In genomic region chr17:56464817-56465216, GRCm38 (mm10) we compare ENCODE assay signal across 20 mouse cellular contexts. TPM values are rescaled to one million over a fixed set of nuclear protein-coding genes. Genes with fewer than 3 reads are reported as not detected.
DNase-seq lines count a peak whose midpoint lies in the region; ATAC-seq and TF ChIP-seq lines count a peak whose summit lies in the region.
"Had no signal": no experiment of that assay in that cellular context is flagged by ENCODE, and none has a peak within 500 bp of the region (broad histone marks: within the 10 kb centered on the region; RNA-seq: fewer than 3 reads in every experiment).

No protein-coding gene starts in this region.

- H3K9me3 ChIP-seq in embryonic facial prominence, embryonic 14.5 days (ENCODE audit: control insufficient read depth, low read length) = no peaks in the 10 kb centered on the region
- no peaks in the 10 kb centered on the region for H3K9me3 ChIP-seq in limb, embryonic 12.5 days

- TF ChIP-seq CTCF in layer of hippocampus, adult 2 months (conservative IDR thresholded peaks at IDR 0.05) = no peak

- WGBS in embryonic facial prominence, embryonic 14.5 days = 58% methylated on average over 4 of the region's 7 CpGs
- WGBS in limb, embryonic 12.5 days = 86% methylated on average over 7 of the region's 7 CpGs

- H3K4me2 ChIP-seq in embryonic facial prominence, embryonic 14.5 days (ENCODE audit: low read depth, low read length) = no peak overlapping the region
- H3K4me2 ChIP-seq in limb, embryonic 12.5 days = no peak overlapping the region

- peak overlapping the region; percentile 23; the same call in 1 of the 2 replicates for H3K9ac ChIP-seq in embryonic facial prominence, embryonic 14.5 days (ENCODE audit: low read depth, low read length)
- no peak overlapping the region for H3K9ac ChIP-seq in limb, embryonic 12.5 days (replicated peaks)

- H3K27me3 ChIP-seq in embryonic facial prominence, embryonic 14.5 days (replicated peaks; ENCODE audit: control insufficient read depth, insufficient read depth, low read length) = no peaks in the 10 kb centered on the region
- H3K27me3 ChIP-seq in limb, embryonic 12.5 days = no peaks in the 10 kb centered on the region; the same call in 1 of the 2 replicates

- ATAC-seq in embryonic facial prominence, embryonic 14.5 days (ENCODE audit: low read depth) = no peak
- ATAC-seq in limb, embryonic 12.5 days (ENCODE audit: insufficient number of reproducible peaks, insufficient read depth, low FRiP score, low TSS enrichment, low read depth) = no peak

- no peaks in the 10 kb centered on the region for H3K36me3 ChIP-seq in embryonic facial prominence, embryonic 14.5 days (ENCODE audit: control insufficient read depth, insufficient read depth, low read length)
- peaks cover 10% of the 10 kb centered on the region; the same call in 1 of the 2 replicates for H3K36me3 ChIP-seq in limb, embryonic 12.5 days

- peaks cover 52% of the 10 kb centered on the region for H3K4me1 ChIP-seq in embryonic facial prominence, embryonic 14.5 days (ENCODE audit: control insufficient read depth, insufficient read depth, low read length)
- peaks cover 61% of the 10 kb centered on the region for H3K4me1 ChIP-seq in limb, embryonic 12.5 days (replicated peaks)

- peak overlapping the region; percentile 36 for H3K27ac ChIP-seq in layer of hippocampus, adult 2 months
- H3K27ac ChIP-seq in embryonic facial prominence, embryonic 14.5 days (replicated peaks; ENCODE audit: low read depth, low read length) = no peak overlapping the region
- H3K27ac ChIP-seq in limb, embryonic 12.5 days = 0 out of 2 replicates have a peak overlapping the region, but pooled peaks have one; percentile 50
- H3K27ac ChIP-seq: heart, adult 2 months; left cerebral cortex, adult 2 months had no signal

- no peak overlapping the region for H3K4me3 ChIP-seq in layer of hippocampus, adult 2 months
- H3K4me3 ChIP-seq in embryonic facial prominence, embryonic 14.5 days (ENCODE audit: low read depth, low read length) = no peak overlapping the region
- no peak overlapping the region for H3K4me3 ChIP-seq in limb, embryonic 12.5 days (replicated peaks)
- H3K4me3 ChIP-seq: erythroblast, embryonic 14.5 days; heart, adult 2 months; left cerebral cortex, adult 2 months had no signal

- peak; percentile 47 for DNase-seq in cerebellum, adult 11 months
- DNase-seq in cerebellum, adult 8-10 months = no peak
- no peak for DNase-seq in layer of hippocampus, adult 2 months (ENCODE audit: low spot score in 2 of 2)
- no peak for DNase-seq in layer of hippocampus, adult 18-20 months (ENCODE audit: low spot score in 2 of 2)
- no peak for DNase-seq in embryonic facial prominence, embryonic 14.5 days (ENCODE audit: low spot score)
- DNase-seq in heart, adult 9 months (ENCODE audit: low spot score in 2 of 2) = no peak
- DNase-seq in right cerebral cortex, postnatal 14 days = no peak
- DNase-seq: heart, adult 2 months; heart, postnatal 14 days; kidney, postnatal 4 days; liver; lung, adult 2 months; right cerebral cortex, postnatal 25 days had no signal

RNA-seq across cellular contexts. Expression of gene Ptprs, which starts 11.5 kb away (rescaled TPM):
- 100 to 1,000 TPM; 666 to 670 TPM for total RNA-seq in layer of hippocampus, adult 2 months (2021)
- 100 to 1,000 TPM; 608 to 624 TPM for total RNA-seq in layer of hippocampus, adult 18-20 months (2021)
- polyA plus RNA-seq in embryonic facial prominence, embryonic 14.5 days (2014; fragmentation: Nextera tagmentation; extraction: Ambion mirVana) = 104 and 116 TPM in 2 replicates
- 113 and 126 TPM in 2 replicates for polyA plus RNA-seq in limb, embryonic 12.5 days (2016; fragmentation: Nextera tagmentation; extraction: Ambion mirVana)

RNA-seq across cellular contexts. Expression of gene Znrf4, which starts 47.4 kb away (rescaled TPM):
- total RNA-seq in layer of hippocampus, adult 2 months (2021) = not detected
- not detected for total RNA-seq in layer of hippocampus, adult 18-20 months (2021)
- polyA plus RNA-seq in embryonic facial prominence, embryonic 14.5 days (2014; fragmentation: Nextera tagmentation; extraction: Ambion mirVana) = not detected in 2 replicates
- not detected in 2 replicates for polyA plus RNA-seq in limb, embryonic 12.5 days (2016; fragmentation: Nextera tagmentation; extraction: Ambion mirVana)
- total RNA-seq: adrenal gland, adult 18-20 months; gastrocnemius, adult 18-20 months; heart, adult 2 months; heart, postnatal 14 days; left cerebral cortex, adult 2 months; megakaryocyte progenitor cell, adult 5-6 weeks had no signal
- polyA plus RNA-seq: erythroblast, embryonic 14.5 days; thymus, postnatal 0 days had no signal
